Mouse (Mus musculus): ENCODE data around the gene Adcy1. TPM values are rescaled to one million over a fixed set of nuclear protein-coding genes. Genes with fewer than 3 reads are reported as not detected.

The Adcy1 gene
- total and polyA plus RNA-seq, 2 experiments = under 0.01 to 0.16 TPM

GRCm38 (mm10) chr11:7065388-7065787 lies 2.1 kb downstream of the Adcy1 start:
- Histone ChIP-seq H3K4me3 (ENCODE audit: insufficient read depth, low read depth, low read length) (no peak overlapping the region), H3K27me3 (ENCODE audit: control insufficient read depth, insufficient read depth, low read length) (peaks cover 15% of the 10 kb centered on the region), H3K9ac (ENCODE audit: low read depth, low read length) (no peak overlapping the region), H3K36me3 (ENCODE audit: control insufficient read depth, insufficient read depth, low read length) (no peaks in the 10 kb centered on the region), H3K27ac (replicated peaks; ENCODE audit: insufficient read depth, low read depth, low read length) (no peak overlapping the region), H3K79me2 (ENCODE audit: control insufficient read depth, insufficient read depth, low read length) (no peaks in the 10 kb centered on the region), H3K4me1 (ENCODE audit: control insufficient read depth, insufficient read depth, low read length) (peaks cover 4% of the 10 kb centered on the region; the same call in 1 of the 2 replicates)
- WGBS = 35% methylated on average over 4 of the region's 4 CpGs
- no peak for DNase-seq (ENCODE audit: extremely low read depth, low read depth, low spot score)
- TF ChIP-seq CTCF (IDR thresholded peaks at IDR 0.05; ENCODE audit: low read depth, low read length) (no peak), POLR2A (IDR thresholded peaks at IDR 0.05; ENCODE audit: extremely low read depth, insufficient read depth, low read length) (no peak)

- Histone ChIP-seq H3K4me1 (ENCODE audit: control insufficient read depth, insufficient read depth, low read length) (peaks cover 4% of the 10 kb centered on the region; the same call in 1 of the 2 replicates), H3K27me3 (ENCODE audit: control insufficient read depth, insufficient read depth, low read length) (peaks cover 15% of the 10 kb centered on the region), H3K27ac (replicated peaks; ENCODE audit: insufficient read depth, low read depth, low read length) (no peak overlapping the region), H3K9ac (ENCODE audit: low read depth, low read length) (no peak overlapping the region), H3K36me3 (ENCODE audit: control insufficient read depth, insufficient read depth, low read length) (no peaks in the 10 kb centered on the region), H3K4me3 (ENCODE audit: insufficient read depth, low read depth, low read length) (no peak overlapping the region), H3K79me2 (ENCODE audit: control insufficient read depth, insufficient read depth, low read length) (no peaks in the 10 kb centered on the region)
- WGBS = 54% methylated on average over 5 of the region's 5 CpGs
- TF ChIP-seq CTCF (IDR thresholded peaks at IDR 0.05; ENCODE audit: low read depth, low read length) (no peak), POLR2A (IDR thresholded peaks at IDR 0.05; ENCODE audit: extremely low read depth, insufficient read depth, low read length) (no peak)
- no peak for DNase-seq (ENCODE audit: extremely low read depth, low read depth, low spot score)
These were observed 2.6 kb downstream of the Adcy1 start for GRCm38 (mm10) chr11:7065876-7066275.

GRCm38 (mm10) chr11:7067263-7067662 lies 4.0 kb downstream of the Adcy1 start:
- Histone ChIP-seq H3K4me3 (ENCODE audit: insufficient read depth, low read depth, low read length) (no peak overlapping the region), H3K27me3 (ENCODE audit: control insufficient read depth, insufficient read depth, low read length) (peaks cover 15% of the 10 kb centered on the region), H3K27ac (replicated peaks; ENCODE audit: insufficient read depth, low read depth, low read length) (no peak overlapping the region), H3K4me1 (ENCODE audit: control insufficient read depth, insufficient read depth, low read length) (peaks cover 4% of the 10 kb centered on the region; the same call in 1 of the 2 replicates), H3K9ac (ENCODE audit: low read depth, low read length) (no peak overlapping the region), H3K36me3 (ENCODE audit: control insufficient read depth, insufficient read depth, low read length) (no peaks in the 10 kb centered on the region), H3K79me2 (ENCODE audit: control insufficient read depth, insufficient read depth, low read length) (no peaks in the 10 kb centered on the region)
- no peak for TF ChIP-seq CTCF (IDR thresholded peaks at IDR 0.05; ENCODE audit: low read depth, low read length)
- no peak for TF ChIP-seq POLR2A (IDR thresholded peaks at IDR 0.05; ENCODE audit: extremely low read depth, insufficient read depth, low read length)
- no peak for DNase-seq (ENCODE audit: extremely low read depth, low read depth, low spot score)
- WGBS = 81% methylated on average over 4 of the region's 4 CpGs

GRCm38 (mm10) chr11:7068479-7069235 lies 5.4 kb downstream of the Adcy1 start:
- Histone ChIP-seq H3K36me3 (ENCODE audit: control insufficient read depth, insufficient read depth, low read length) (no peaks in the 10 kb centered on the region), H3K27ac (replicated peaks; ENCODE audit: insufficient read depth, low read depth, low read length) (no peak overlapping the region), H3K9ac (ENCODE audit: low read depth, low read length) (no peak overlapping the region), H3K79me2 (ENCODE audit: control insufficient read depth, insufficient read depth, low read length) (no peaks in the 10 kb centered on the region), H3K4me3 (ENCODE audit: insufficient read depth, low read depth, low read length) (no peak overlapping the region), H3K4me1 (ENCODE audit: control insufficient read depth, insufficient read depth, low read length) (peaks cover 4% of the 10 kb centered on the region; the same call in 1 of the 2 replicates), H3K27me3 (ENCODE audit: control insufficient read depth, insufficient read depth, low read length) (peaks cover 8% of the 10 kb centered on the region; the same call in 1 of the 2 replicates)
- TF ChIP-seq CTCF (IDR thresholded peaks at IDR 0.05; ENCODE audit: low read depth, low read length) (no peak), POLR2A (IDR thresholded peaks at IDR 0.05; ENCODE audit: extremely low read depth, insufficient read depth, low read length) (no peak)
- WGBS = 80% methylated on average over 12 of the region's 12 CpGs
- DNase-seq (ENCODE audit: extremely low read depth, low read depth, low spot score) = no peak

- 85% methylated on average over 4 of the region's 4 CpGs for WGBS
- H3K79me2 ChIP-seq (ENCODE audit: control insufficient read depth, insufficient read depth, low read length) = no peaks in the 10 kb centered on the region
- H3K27me3 ChIP-seq (ENCODE audit: control insufficient read depth, insufficient read depth, low read length) = no peaks in the 10 kb centered on the region
- no peak for DNase-seq (ENCODE audit: extremely low read depth, low read depth, low spot score)
- H3K4me1 ChIP-seq (ENCODE audit: control insufficient read depth, insufficient read depth, low read length) = no peaks in the 10 kb centered on the region
- no peak for TF ChIP-seq POLR2A (IDR thresholded peaks at IDR 0.05; ENCODE audit: extremely low read depth, insufficient read depth, low read length)
- no peak for TF ChIP-seq CTCF (IDR thresholded peaks at IDR 0.05; ENCODE audit: low read depth, low read length)
- no peaks in the 10 kb centered on the region for H3K36me3 ChIP-seq (ENCODE audit: control insufficient read depth, insufficient read depth, low read length)
- H3K4me3 ChIP-seq (ENCODE audit: insufficient read depth, low read depth, low read length) = no peak overlapping the region
- H3K9ac ChIP-seq (ENCODE audit: low read depth, low read length) = no peak overlapping the region
- no peak overlapping the region for H3K27ac ChIP-seq (replicated peaks; ENCODE audit: insufficient read depth, low read depth, low read length)
These were observed 6.5 kb downstream of the Adcy1 start for GRCm38 (mm10) chr11:7069762-7070161.

GRCm38 (mm10) chr11:7071617-7072016 lies 8.3 kb downstream of the Adcy1 start:
- H3K4me3 ChIP-seq (ENCODE audit: insufficient read depth, low read depth, low read length) = no peak overlapping the region
- no peak for DNase-seq (ENCODE audit: extremely low read depth, low read depth, low spot score)
- H3K27me3 ChIP-seq (ENCODE audit: control insufficient read depth, insufficient read depth, low read length) = no peaks in the 10 kb centered on the region
- H3K36me3 ChIP-seq (ENCODE audit: control insufficient read depth, insufficient read depth, low read length) = no peaks in the 10 kb centered on the region
- H3K27ac ChIP-seq (replicated peaks; ENCODE audit: insufficient read depth, low read depth, low read length) = no peak overlapping the region
- TF ChIP-seq CTCF (IDR thresholded peaks at IDR 0.05; ENCODE audit: low read depth, low read length) (no peak), POLR2A (IDR thresholded peaks at IDR 0.05; ENCODE audit: extremely low read depth, insufficient read depth, low read length) (no peak)
- no peak overlapping the region for H3K9ac ChIP-seq (ENCODE audit: low read depth, low read length)
- WGBS = 69% methylated on average over 6 of the region's 6 CpGs
- no peaks in the 10 kb centered on the region for H3K79me2 ChIP-seq (ENCODE audit: control insufficient read depth, insufficient read depth, low read length)
- no peaks in the 10 kb centered on the region for H3K4me1 ChIP-seq (ENCODE audit: control insufficient read depth, insufficient read depth, low read length)

All from liver, adult 2 months (tissue).